Mouse (Mus musculus) olfactory bulb, adult 2 months (tissue): ENCODE results near the gene B4galt1. TPM values are rescaled to one million over a fixed set of nuclear protein-coding genes. Genes with fewer than 3 reads are reported as not detected.

Experiments
- H3K27ac ChIP-seq: fragments of 200-500 bp; 2 replicates; pipeline ENCODE4 v1.5.1; 2012; ENCODE audit warnings: low read depth, low read length; ENCODE audit not compliant: insufficient read depth
- H3K4me1 ChIP-seq: fragments of 200-500 bp; 2 replicates; pipeline ENCODE4 v1.6.1; 2012; ENCODE audit warnings: low read length; ENCODE audit not compliant: control insufficient read depth, insufficient read depth
- H3K4me3 ChIP-seq: fragments of 200-500 bp; 2 replicates; pipeline ENCODE4 v1.5.1; 2012; ENCODE audit warnings: mild to moderate bottlenecking, low read depth, low read length, moderate library complexity; ENCODE audit not compliant: insufficient read depth
- CTCF ChIP-seq: fragments of 200-500 bp; IDR thresholded peaks from 2 replicates; pipeline ENCODE4 v1.5.1; 2012; ENCODE audit warnings: low read depth, mild to moderate bottlenecking, low read length, moderate library complexity; ENCODE audit not compliant: insufficient read depth
- POLR2A ChIP-seq: fragments of 200-500 bp; IDR thresholded peaks from 2 replicates; pipeline ENCODE4 v1.6.1; 2012; ENCODE audit warnings: mild to moderate bottlenecking, low read depth, low read length, moderate library complexity; ENCODE audit not compliant: insufficient read depth
- WGBS: fragments of 180-500 bp; shearing (Covaris S2); methylation state at CpG from one replicate; pipeline ENCODE4 v1.1.7; 2018; 5-methylcytosine and 5-hydroxymethylcytosine counted together
- polyA plus RNA-seq: library from polyadenylated mRNA; stranded (reverse); fragments of >200 nt; gene quantifications from 2 replicates; pipeline ENCODE4 v1.2.4, GENCODE M21; 2012; ENCODE audit warnings: low replicate concordance; ENCODE audit not compliant: missing spikeins, insufficient read depth, insufficient read length

The B4galt1 gene
- polyA plus RNA-seq, 1 experiment = not detected

- Histone ChIP-seq H3K27ac (no peak overlapping the region), H3K4me1 (no peaks in the 10 kb centered on the region), H3K4me3 (no peak overlapping the region)
- TF ChIP-seq POLR2A (no peak), CTCF (no peak)
- WGBS = 74% methylated on average over 8 of the region's 8 CpGs
Observed at GRCm38 (mm10) chr4:40781797-40782495, 71.9 kb downstream of the B4galt1 start.

GRCm38 (mm10) chr4:40781143-40781542 lies 72.7 kb downstream of the B4galt1 start:
- H3K4me1 ChIP-seq = no peaks in the 10 kb centered on the region
- 58% methylated on average over 3 of the region's 3 CpGs for WGBS
- H3K27ac ChIP-seq = no peak overlapping the region
- TF ChIP-seq CTCF (no peak), POLR2A (no peak)
- H3K4me3 ChIP-seq = no peak overlapping the region

DNA sequence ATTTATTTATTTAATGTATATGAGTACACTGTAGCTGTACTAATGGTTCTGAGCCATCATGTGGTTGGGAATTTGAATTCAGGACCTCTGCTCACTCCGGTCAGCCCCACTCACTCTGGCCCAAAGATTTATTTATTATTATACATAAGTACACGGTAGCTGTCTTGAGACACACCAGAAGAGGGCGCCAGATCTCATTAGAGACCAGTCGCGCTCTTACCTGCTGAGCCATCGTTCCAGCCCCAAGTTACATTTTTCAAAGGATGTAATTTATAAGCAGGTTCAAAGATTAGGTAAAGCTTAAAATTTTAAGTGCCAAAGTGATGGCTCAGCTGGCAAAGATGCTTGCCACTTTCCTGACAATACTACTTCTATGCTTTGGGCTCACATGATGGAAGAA lies 75.1 kb downstream of the B4galt1 start:
- WGBS = 75% methylated on average over 6 of the region's 6 CpGs
- TF ChIP-seq POLR2A (no peak), CTCF (no peak)
- Histone ChIP-seq H3K27ac (no peak overlapping the region), H3K4me3 (no peak overlapping the region), H3K4me1 (peaks cover 11% of the 10 kb centered on the region)

DNA sequence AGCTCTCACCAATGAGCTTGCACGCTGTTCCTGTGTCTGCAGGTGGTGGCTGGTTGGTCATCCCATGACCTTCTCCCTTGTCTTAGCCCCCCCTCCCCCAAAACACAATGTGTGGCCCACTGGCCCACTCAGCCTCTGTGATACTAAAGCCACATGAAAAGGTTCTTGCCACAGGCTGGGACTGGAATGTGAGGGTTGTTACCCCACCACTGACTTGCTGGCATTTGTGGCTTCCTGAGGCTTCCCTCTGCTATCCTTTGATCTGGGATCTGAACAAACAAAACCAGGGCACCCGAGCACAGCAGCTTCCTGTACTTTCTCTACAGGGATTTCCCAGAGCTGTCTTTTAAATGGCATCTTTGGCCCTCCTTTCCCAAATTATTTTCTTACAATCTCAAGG lies 76.7 kb downstream of the B4galt1 start:
- TF ChIP-seq CTCF (no peak), POLR2A (no peak)
- no peak overlapping the region for H3K27ac ChIP-seq
- H3K4me3 ChIP-seq = no peak overlapping the region
- peaks cover 11% of the 10 kb centered on the region for H3K4me1 ChIP-seq
- 65% methylated on average over 2 of the region's 2 CpGs for whole genome bisulfite sequencing

DNA sequence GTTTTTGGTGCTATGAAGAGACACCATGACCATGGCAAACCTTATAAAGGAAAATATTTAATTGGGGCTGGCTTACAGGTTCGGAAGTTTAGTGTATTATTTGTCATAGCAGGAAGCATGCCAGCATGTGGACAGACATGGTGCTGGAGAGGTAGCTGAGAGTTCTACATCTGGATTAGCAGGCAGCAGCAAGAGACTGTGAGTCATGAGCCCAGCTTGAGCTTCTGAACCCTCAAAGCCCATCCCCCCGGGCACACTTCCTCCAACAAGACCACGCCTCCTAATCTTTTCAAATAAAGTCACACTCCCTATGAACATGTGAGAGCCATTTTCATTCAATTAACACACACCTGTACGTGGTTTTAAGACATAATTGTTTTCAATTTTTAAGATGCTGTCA lies 77.4 kb downstream of the B4galt1 start:
- TF ChIP-seq CTCF (no peak), POLR2A (no peak)
- no peak overlapping the region for H3K27ac ChIP-seq
- peaks cover 11% of the 10 kb centered on the region for H3K4me1 ChIP-seq
- no peak overlapping the region for H3K4me3 ChIP-seq
- WGBS = 70% methylated on average over 4 of the region's 4 CpGs

DNA sequence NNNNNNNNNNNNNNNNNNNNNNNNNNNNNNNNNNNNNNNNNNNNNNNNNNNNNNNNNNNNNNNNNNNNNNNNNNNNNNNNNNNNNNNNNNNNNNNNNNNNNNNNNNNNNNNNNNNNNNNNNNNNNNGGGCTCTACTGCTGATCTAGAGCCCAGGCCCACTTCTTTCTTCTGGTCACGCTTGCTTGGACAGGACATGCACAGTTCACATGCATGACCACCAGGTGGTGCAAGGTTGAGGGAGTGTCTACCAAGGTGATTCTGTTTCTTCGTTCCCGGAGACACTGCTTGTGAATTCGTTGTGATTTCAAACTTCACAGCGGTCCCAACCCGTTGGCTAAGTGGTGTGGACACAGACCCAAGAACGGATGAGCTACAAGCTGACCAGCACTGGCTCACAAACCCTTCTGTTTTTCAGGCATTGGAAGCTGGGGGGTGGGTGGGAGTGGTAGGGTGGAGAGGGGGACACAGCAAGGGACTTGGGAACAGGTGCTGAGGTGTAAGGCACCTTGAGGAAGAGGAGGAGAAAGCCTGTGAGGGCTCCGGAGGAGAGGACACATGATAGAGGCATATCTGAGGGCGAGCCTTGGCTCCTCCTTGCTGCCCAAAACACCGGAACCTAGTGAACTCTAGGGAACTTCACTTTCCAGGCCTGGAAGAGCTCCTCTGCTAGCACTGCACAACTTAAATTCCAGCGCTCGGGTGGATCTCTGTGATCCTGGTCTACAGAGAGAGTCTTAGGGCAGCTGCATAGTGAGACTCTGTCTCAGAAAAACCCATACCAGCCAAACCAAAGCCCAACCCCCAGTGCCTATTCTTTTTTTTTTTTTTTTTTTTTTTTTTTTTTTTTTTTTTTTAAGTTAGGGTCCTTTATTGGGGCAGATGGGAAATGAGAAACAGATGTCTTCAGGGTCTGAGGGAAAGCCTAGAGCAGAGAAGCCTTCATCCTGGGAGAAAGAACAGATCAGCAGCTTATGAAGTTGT lies 79.2 kb downstream of the B4galt1 start:
- Histone ChIP-seq H3K27ac (no peak overlapping the region), H3K4me1 (peaks cover 11% of the 10 kb centered on the region), H3K4me3 (no peak overlapping the region)
- WGBS = 24% methylated on average over 12 of the region's 12 CpGs
- TF ChIP-seq POLR2A (no peak), CTCF (peak; percentile 62)

DNA sequence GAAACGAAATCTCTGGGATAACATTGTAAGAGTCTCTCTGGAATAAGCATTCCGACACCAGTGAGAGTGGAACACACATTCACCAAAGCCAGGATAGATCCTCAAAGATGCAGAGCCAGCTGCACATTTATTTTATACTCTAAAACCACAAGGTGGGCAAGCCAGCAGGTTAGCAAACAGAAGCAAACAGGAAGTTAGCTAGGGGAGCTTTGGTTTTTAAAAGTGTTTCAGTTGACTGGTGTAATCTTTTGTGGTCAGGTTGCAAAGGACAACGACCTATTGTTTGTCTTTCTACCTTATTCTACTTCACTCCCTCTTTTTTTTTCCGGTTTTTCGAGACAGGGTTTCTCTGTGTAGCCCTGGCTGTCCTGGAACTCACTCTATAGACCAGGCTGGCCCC lies 93.9 kb downstream of the B4galt1 start:
- WGBS = 58% methylated on average over 5 of the region's 5 CpGs
- TF ChIP-seq POLR2A (no peak), CTCF (no peak)
- no peak overlapping the region for H3K4me3 ChIP-seq
- H3K4me1 ChIP-seq = no peaks in the 10 kb centered on the region
- no peak overlapping the region for H3K27ac ChIP-seq

GRCm38 (mm10) chr4:40757780-40758420 lies 95.9 kb downstream of the B4galt1 start, which contains the start of gene Smu1:
TSS of gene Smu1 (minus strand) at chr4:40757923.
- no peaks in the 10 kb centered on the region for H3K4me1 ChIP-seq
- WGBS = under 1% methylated on average over 40 of the region's 40 CpGs
- TF ChIP-seq POLR2A = peak; percentile 53; the same call in 1 of the 2 replicates
- no peak for TF ChIP-seq CTCF
- no peak within 1 kb of the TSS; the same call in 1 of the 2 replicates for H3K27ac ChIP-seq
- H3K4me3 ChIP-seq = peak within 1 kb of the TSS; percentile 98
